Mouse (Mus musculus): ENCODE measurements around the gene Glis2. TPM values are rescaled to one million over a fixed set of nuclear protein-coding genes. Genes with fewer than 3 reads are reported as not detected.

Glis2 gene
- polyA plus RNA-seq, 1 experiment from 2014 or later: 22.3 TPM

GRCm38 (mm10) chr16:4599616-4600015 is 5.1 kb downstream of the Glis2 start:
- 0 out of 2 replicates have a peak overlapping the region, but pooled peaks have one; percentile 83 for H3K4me3 ChIP-seq
- H3K36me3 ChIP-seq (replicated peaks): 0 out of 2 replicates have a peak, but pooled peaks cover 2% of the 10 kb centered on the region
- H3K4me1 ChIP-seq: peaks cover 98% of the 10 kb centered on the region
- peak overlapping the region; percentile 96 for H3K27ac ChIP-seq (replicated peaks)
- 85% methylated on average over 3 of the region's 3 CpGs for WGBS
- H3K9me3 ChIP-seq: no peaks in the 10 kb centered on the region
- H3K27me3 ChIP-seq (replicated peaks; ENCODE audit: low read depth, poor library complexity, severe bottlenecking): no peaks in the 10 kb centered on the region
- DNase-seq (ENCODE audit: low spot score): no peak

GRCm38 (mm10) chr16:4600701-4601310 is 6.3 kb downstream of the Glis2 start:
- H3K36me3 ChIP-seq (replicated peaks): 0 out of 2 replicates have a peak, but pooled peaks cover 2% of the 10 kb centered on the region
- H3K27ac ChIP-seq (replicated peaks): peak overlapping the region; percentile 52; the same call in 1 of the 2 replicates
- 80% methylated on average over 9 of the region's 9 CpGs for WGBS
- H3K9me3 ChIP-seq: no peaks in the 10 kb centered on the region
- DNase-seq (ENCODE audit: low spot score): no peak
- peak overlapping the region; percentile 28; the same call in 1 of the 2 replicates for H3K4me3 ChIP-seq
- H3K27me3 ChIP-seq (replicated peaks; ENCODE audit: low read depth, poor library complexity, severe bottlenecking): no peaks in the 10 kb centered on the region
- peaks cover 100% of the 10 kb centered on the region for H3K4me1 ChIP-seq

DNA sequence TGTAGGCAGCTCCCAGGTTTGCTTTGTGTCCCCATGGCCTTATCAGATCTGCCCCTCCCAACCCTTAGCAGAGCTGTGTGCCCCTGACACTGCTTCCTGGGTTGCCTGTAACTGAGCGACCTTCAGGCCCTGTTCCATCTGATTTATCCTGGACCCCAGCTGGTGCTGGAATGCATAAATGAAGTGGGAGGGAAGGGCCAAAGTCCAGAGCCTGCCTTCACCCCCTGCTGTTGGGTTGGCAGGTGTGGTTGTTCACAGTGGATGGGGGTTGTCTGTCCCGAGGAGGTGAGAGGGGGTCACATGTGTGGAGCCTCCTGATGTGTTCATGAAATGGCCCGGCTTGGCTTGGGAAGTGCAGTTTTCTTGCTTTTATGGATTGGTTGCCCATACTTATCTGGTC is 7.7 kb downstream of the Glis2 start:
- WGBS: 33% methylated on average over 3 of the region's 3 CpGs
- Histone ChIP-seq H3K4me1 (peaks cover 100% of the 10 kb centered on the region), H3K4me3 (peak overlapping the region; percentile 19; the same call in 1 of the 2 replicates), H3K36me3 (replicated peaks) (0 out of 2 replicates have a peak, but pooled peaks cover 2% of the 10 kb centered on the region), H3K27ac (replicated peaks) (peak overlapping the region; percentile 80), H3K27me3 (replicated peaks; ENCODE audit: low read depth, poor library complexity, severe bottlenecking) (no peaks in the 10 kb centered on the region), H3K9me3 (no peaks in the 10 kb centered on the region)
- no peak for DNase-seq (ENCODE audit: low spot score)

DNA sequence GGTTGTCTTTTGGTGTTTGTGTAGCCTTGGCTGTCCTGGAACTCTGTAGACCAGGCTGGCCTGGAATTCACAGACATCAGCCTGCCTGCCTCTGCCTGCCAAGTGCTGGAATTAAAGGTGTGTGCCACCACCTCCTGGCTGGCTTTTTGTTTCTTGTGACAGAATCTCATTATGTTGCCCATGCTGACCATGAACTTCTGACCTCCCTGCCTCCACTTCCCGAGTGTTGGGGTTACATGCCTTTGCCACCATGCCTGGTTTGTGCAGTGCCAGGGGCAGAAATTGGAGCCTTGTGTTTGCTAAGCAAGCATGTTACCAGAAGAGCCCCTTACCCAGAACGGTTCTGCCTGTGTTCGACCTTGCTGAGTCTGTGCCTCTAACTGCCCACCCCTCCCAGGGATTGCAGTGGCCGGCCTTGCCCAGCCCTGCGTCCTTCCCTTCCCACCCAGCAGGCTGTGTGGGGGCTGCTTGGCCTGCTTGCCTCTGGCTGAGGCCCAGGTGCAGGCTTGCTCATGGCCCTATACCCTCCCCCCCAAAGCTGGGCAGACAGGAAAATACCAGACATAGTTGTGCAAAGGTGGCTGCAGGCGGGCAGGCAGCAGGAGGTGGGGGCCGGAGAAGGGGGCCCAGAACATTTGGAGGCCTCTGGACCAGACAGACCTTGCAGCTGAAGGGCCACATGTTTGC is 8.4 kb downstream of the Glis2 start:
- Histone ChIP-seq H3K9me3 (no peaks in the 10 kb centered on the region), H3K27ac (replicated peaks) (peak overlapping the region; percentile 80), H3K4me1 (peaks cover 100% of the 10 kb centered on the region), H3K4me3 (peak overlapping the region; percentile 30), H3K36me3 (replicated peaks) (0 out of 2 replicates have a peak, but pooled peaks cover 2% of the 10 kb centered on the region), H3K27me3 (replicated peaks; ENCODE audit: low read depth, poor library complexity, severe bottlenecking) (no peaks in the 10 kb centered on the region)
- DNase-seq (ENCODE audit: low spot score): peak; percentile 68
- 20% methylated on average over 7 of the region's 7 CpGs for WGBS

GRCm38 (mm10) chr16:4603453-4603837 is 8.9 kb downstream of the Glis2 start:
- H3K27ac ChIP-seq (replicated peaks): peak overlapping the region; percentile 80
- WGBS: 65% methylated on average over 1 of the region's 1 CpGs
- H3K4me3 ChIP-seq: peak overlapping the region; percentile 30
- peaks cover 100% of the 10 kb centered on the region for H3K4me1 ChIP-seq
- H3K36me3 ChIP-seq (replicated peaks): peaks cover 5% of the 10 kb centered on the region
- no peaks in the 10 kb centered on the region for H3K27me3 ChIP-seq (replicated peaks; ENCODE audit: low read depth, poor library complexity, severe bottlenecking)
- H3K9me3 ChIP-seq: no peaks in the 10 kb centered on the region
- DNase-seq (ENCODE audit: low spot score): no peak

DNA sequence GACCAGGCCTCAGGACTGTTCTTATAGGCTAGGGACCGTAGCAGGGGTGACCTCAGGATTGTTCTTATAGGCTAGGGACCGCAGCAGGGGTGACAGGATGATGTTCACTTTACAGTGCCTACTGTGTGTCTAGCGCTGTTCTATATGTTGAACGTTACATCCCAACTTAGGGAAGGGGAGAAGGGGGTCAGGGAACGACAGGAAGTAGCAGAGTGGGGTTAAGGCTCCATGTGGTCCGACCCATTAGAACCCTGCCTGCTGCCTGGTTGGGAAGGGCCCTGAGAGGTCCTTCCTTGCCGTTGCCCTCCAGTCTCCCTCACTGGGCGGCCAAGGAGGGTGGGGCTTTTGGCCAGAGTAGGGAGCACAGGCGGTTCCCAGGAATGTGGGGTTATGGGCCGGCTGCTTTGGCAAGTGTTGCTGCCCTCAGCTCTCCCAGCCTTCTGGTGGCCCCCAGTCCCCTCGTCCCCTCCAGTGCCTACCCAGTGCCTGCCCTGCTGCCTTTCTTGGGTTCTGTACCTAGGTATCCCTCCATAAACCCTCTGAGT is 9.9 kb downstream of the Glis2 start:
- H3K27ac ChIP-seq (replicated peaks): peak overlapping the region; percentile 80
- no peaks in the 10 kb centered on the region for H3K27me3 ChIP-seq (replicated peaks; ENCODE audit: low read depth, poor library complexity, severe bottlenecking)
- H3K9me3 ChIP-seq: no peaks in the 10 kb centered on the region
- DNase-seq (ENCODE audit: low spot score): no peak
- H3K36me3 ChIP-seq (replicated peaks): peaks cover 14% of the 10 kb centered on the region
- peak overlapping the region; percentile 25; the same call in 1 of the 2 replicates for H3K4me3 ChIP-seq
- WGBS: 70% methylated on average over 11 of the region's 11 CpGs
- H3K4me1 ChIP-seq: peaks cover 94% of the 10 kb centered on the region

- Histone ChIP-seq H3K36me3 (replicated peaks) (peaks cover 27% of the 10 kb centered on the region), H3K9me3 (no peaks in the 10 kb centered on the region), H3K27ac (replicated peaks) (peak overlapping the region; percentile 80), H3K4me3 (peak overlapping the region; percentile 34), H3K4me1 (peaks cover 82% of the 10 kb centered on the region), H3K27me3 (replicated peaks; ENCODE audit: low read depth, poor library complexity, severe bottlenecking) (no peaks in the 10 kb centered on the region)
- DNase-seq (ENCODE audit: low spot score): peak; percentile 63
- 33% methylated on average over 13 of the region's 13 CpGs for WGBS
Observed at GRCm38 (mm10) chr16:4605514-4606131, 11.1 kb downstream of the Glis2 start.

DNA sequence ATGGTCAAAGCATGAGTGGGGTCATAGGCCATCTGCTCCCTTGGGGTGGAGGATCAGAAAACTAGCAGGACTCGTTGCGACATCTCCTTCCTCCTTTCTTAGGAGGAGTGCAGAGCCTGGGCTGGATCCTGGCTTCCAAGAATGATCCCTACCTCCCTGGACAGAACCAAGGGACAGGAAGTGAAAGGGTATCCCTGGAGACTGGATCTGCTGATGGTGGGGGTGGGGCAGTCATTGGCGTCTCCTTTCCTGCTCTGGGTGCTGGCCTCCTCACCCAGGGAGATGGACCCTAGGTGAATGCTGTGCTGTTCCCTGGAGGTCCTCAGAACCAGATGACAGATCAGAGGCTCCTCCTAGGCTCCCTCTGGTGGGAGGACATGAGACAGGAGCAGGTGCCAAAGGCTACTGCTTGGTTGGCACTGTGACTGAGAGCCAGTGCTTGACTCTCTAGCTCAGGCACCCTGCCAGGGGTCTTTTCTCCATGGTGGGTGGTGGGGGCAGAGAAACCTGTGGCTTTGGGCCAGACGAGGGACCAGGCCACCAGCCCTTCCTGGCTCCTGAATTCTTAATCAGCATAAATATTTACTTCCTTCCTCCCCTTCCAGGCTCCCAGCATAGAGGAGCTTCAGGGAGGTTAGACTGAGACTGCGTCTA is 12.0 kb downstream of the Glis2 start:
- Histone ChIP-seq H3K4me3 (peak overlapping the region; percentile 34; the same call in 1 of the 2 replicates), H3K4me1 (peaks cover 73% of the 10 kb centered on the region), H3K27me3 (replicated peaks; ENCODE audit: low read depth, poor library complexity, severe bottlenecking) (no peaks in the 10 kb centered on the region), H3K36me3 (replicated peaks) (peaks cover 33% of the 10 kb centered on the region), H3K27ac (replicated peaks) (peak overlapping the region; percentile 80), H3K9me3 (no peaks in the 10 kb centered on the region)
- 30% methylated on average over 5 of the region's 5 CpGs for WGBS
- DNase-seq (ENCODE audit: low spot score): no peak

GRCm38 (mm10) chr16:4607818-4608531 is 13.5 kb downstream of the Glis2 start:
- 48% methylated on average over 9 of the region's 9 CpGs for WGBS
- Histone ChIP-seq H3K4me3 (no peak overlapping the region), H3K9me3 (no peaks in the 10 kb centered on the region), H3K27me3 (replicated peaks; ENCODE audit: low read depth, poor library complexity, severe bottlenecking) (no peaks in the 10 kb centered on the region), H3K36me3 (replicated peaks) (peaks cover 46% of the 10 kb centered on the region), H3K27ac (replicated peaks) (0 out of 2 replicates have a peak overlapping the region, but pooled peaks have one; percentile 80), H3K4me1 (peaks cover 58% of the 10 kb centered on the region)
- peak; percentile 89 for DNase-seq (ENCODE audit: low spot score)

- Histone ChIP-seq H3K4me1 (peaks cover 52% of the 10 kb centered on the region), H3K4me3 (no peak overlapping the region), H3K36me3 (replicated peaks) (peaks cover 52% of the 10 kb centered on the region), H3K27ac (replicated peaks) (no peak overlapping the region), H3K9me3 (no peaks in the 10 kb centered on the region), H3K27me3 (replicated peaks; ENCODE audit: low read depth, poor library complexity, severe bottlenecking) (no peaks in the 10 kb centered on the region)
- 88% methylated on average over 19 of the region's 19 CpGs for WGBS
- DNase-seq (ENCODE audit: low spot score): no peak
Observed at GRCm38 (mm10) chr16:4608532-4609059, 14.1 kb downstream of the Glis2 start.

- Histone ChIP-seq H3K36me3 (replicated peaks) (peaks cover 78% of the 10 kb centered on the region), H3K9me3 (no peaks in the 10 kb centered on the region), H3K27ac (replicated peaks) (no peak overlapping the region), H3K4me3 (no peak overlapping the region), H3K27me3 (replicated peaks; ENCODE audit: low read depth, poor library complexity, severe bottlenecking) (no peaks in the 10 kb centered on the region), H3K4me1 (peaks cover 26% of the 10 kb centered on the region)
- 95% methylated on average over 5 of the region's 5 CpGs for WGBS
- no peak for DNase-seq (ENCODE audit: low spot score)
Observed at GRCm38 (mm10) chr16:4611193-4611592, 16.7 kb downstream of the Glis2 start.

Measured in embryonic facial prominence, embryonic 10.5 days (tissue).